Mouse (Mus musculus) liver, adult 2 months (tissue): ENCODE measurements around the gene Adamts17. TPM values are rescaled to one million over a fixed set of nuclear protein-coding genes. Genes with fewer than 3 reads are reported as not detected.
A peak's percentile ranks its signal among the peaks of the same experiment; 100 is the strongest.

Source experiments
- DNase-seq: peaks from one replicate; pipeline ENCODE4 v3.0.0-alpha.2; 2011; ENCODE audit warnings: low read depth, low spot score; ENCODE audit errors: extremely low read depth
- H3K27ac ChIP-seq: fragments of 200-500 bp; replicated peaks from 2 replicates; pipeline ENCODE4 v1.5.1; 2012; ENCODE audit warnings: low read depth, mild to moderate bottlenecking, control low read depth, inconsistent platforms, low read length; ENCODE audit not compliant: insufficient read depth
- H3K27me3 ChIP-seq: fragments of 200-500 bp; 2 replicates; pipeline ENCODE4 v1.6.1; 2012; ENCODE audit warnings: mild to moderate bottlenecking, moderate library complexity, low read length, inconsistent platforms; ENCODE audit not compliant: control insufficient read depth, insufficient read depth
- H3K36me3 ChIP-seq: fragments of 200-500 bp; 2 replicates; pipeline ENCODE4 v1.6.1; 2012; ENCODE audit warnings: low read length, inconsistent platforms; ENCODE audit not compliant: control insufficient read depth, insufficient read depth
- H3K4me1 ChIP-seq: fragments of 200-500 bp; 2 replicates; pipeline ENCODE4 v1.6.1; 2011; ENCODE audit warnings: low read length; ENCODE audit not compliant: control insufficient read depth, insufficient read depth
- H3K4me3 ChIP-seq: fragments of 200-500 bp; 2 replicates; pipeline ENCODE4 v1.5.1; 2011; ENCODE audit warnings: low read depth, mild to moderate bottlenecking, control low read depth, low read length, moderate library complexity; ENCODE audit not compliant: insufficient read depth
- H3K79me2 ChIP-seq: fragments of 200-500 bp; 2 replicates; pipeline ENCODE4 v1.6.1; 2012; ENCODE audit warnings: inconsistent platforms, mild to moderate bottlenecking, low read length, moderate library complexity; ENCODE audit not compliant: control insufficient read depth, insufficient read depth
- H3K9ac ChIP-seq: fragments of 200-500 bp; 2 replicates; pipeline ENCODE4 v1.6.1; 2012; ENCODE audit warnings: low read depth, mild to moderate bottlenecking, control low read depth, inconsistent platforms, low read length
- CTCF ChIP-seq: fragments of 200-500 bp; IDR thresholded peaks from 2 replicates; pipeline ENCODE4 v1.5.1; 2011; ENCODE audit warnings: low read depth, low read length, control low read depth
- POLR2A ChIP-seq: fragments of 200-500 bp; IDR thresholded peaks from 2 replicates; pipeline ENCODE4 v1.6.1; 2011; ENCODE audit warnings: low read length, control low read depth; ENCODE audit not compliant: insufficient read depth; ENCODE audit errors: extremely low read depth
- WGBS: fragments of 180-500 bp; shearing (Covaris S2); methylation state at CpG from one replicate; pipeline ENCODE4 v1.1.7; 2018; 5-methylcytosine and 5-hydroxymethylcytosine counted together
- polyA plus RNA-seq: library from polyadenylated mRNA; depleted of rRNA; stranded (reverse); fragments of >200 nt; gene quantifications from 2 replicates; pipeline ENCODE4 v1.2.3, GENCODE M21; 2012
- total RNA-seq: library from RNA; depleted of rRNA; stranded (reverse); fragments of >200 nt; gene quantifications from 2 replicates; pipeline ENCODE4 v1.2.3, GENCODE M21; 2014

The Adamts17 gene
- total and polyA plus RNA-seq, 2 experiments: 0.09 to 0.17 TPM

GRCm38 (mm10) chr7:67152626-67153025 is 313.1 kb downstream of the Adamts17 start:
- H3K4me1 ChIP-seq: no peaks in the 10 kb centered on the region
- TF ChIP-seq POLR2A (no peak), CTCF (no peak)
- H3K4me3 ChIP-seq: no peak overlapping the region
- no peaks in the 10 kb centered on the region for H3K36me3 ChIP-seq
- H3K9ac ChIP-seq: no peak overlapping the region
- DNase-seq: no peak
- WGBS: 72% methylated on average over 3 of the region's 3 CpGs
- H3K27ac ChIP-seq: no peak overlapping the region
- H3K79me2 ChIP-seq: no peaks in the 10 kb centered on the region
- no peaks in the 10 kb centered on the region for H3K27me3 ChIP-seq

DNA sequence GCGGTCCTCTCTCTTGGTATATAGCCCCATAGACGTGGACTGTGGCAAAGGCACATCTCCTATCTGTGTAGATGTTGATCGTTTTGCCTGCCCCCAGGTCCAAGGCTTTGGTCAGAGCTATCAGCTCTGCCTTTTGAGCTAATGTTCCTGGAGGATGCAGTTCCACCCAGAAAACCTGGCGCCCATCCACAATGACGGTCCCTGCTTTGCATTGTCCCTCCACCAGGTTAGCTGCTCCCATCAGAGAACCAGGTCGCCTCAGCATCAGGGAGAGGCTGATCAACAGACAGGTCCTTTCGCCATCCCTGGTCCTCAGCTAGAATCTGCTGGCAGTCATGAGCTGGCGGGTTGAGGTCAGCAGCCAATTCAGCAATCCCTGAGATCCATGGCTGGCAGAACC is 322.6 kb downstream of the Adamts17 start:
- 93% methylated on average over 8 of the region's 8 CpGs for WGBS

DNA sequence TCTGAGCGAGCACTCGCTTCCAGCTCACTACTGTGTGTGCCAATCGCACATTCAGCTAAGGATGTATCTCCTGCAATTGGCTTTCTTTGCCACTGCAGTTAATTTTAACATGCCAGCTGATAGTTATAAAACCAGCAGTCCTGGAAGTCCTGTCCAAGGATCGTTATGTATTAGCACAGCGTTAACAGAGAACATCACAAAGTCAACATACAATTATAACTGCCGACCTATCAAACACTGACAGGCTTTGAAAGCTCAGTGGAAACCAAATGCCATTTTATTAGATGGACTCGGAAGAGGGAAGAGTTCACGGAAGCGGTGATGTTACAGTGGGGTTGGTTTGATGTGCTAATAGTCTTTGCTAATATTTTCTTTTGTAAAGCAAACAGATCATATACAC is 328.8 kb downstream of the Adamts17 start:
- Histone ChIP-seq H3K9ac (no peak overlapping the region), H3K27me3 (no peaks in the 10 kb centered on the region), H3K36me3 (no peaks in the 10 kb centered on the region), H3K27ac (peak overlapping the region; percentile 48), H3K4me1 (peaks cover 11% of the 10 kb centered on the region), H3K4me3 (no peak overlapping the region), H3K79me2 (no peaks in the 10 kb centered on the region)
- DNase-seq: peak; percentile 80
- WGBS: 20% methylated on average over 9 of the region's 9 CpGs
- TF ChIP-seq CTCF (no peak), POLR2A (no peak)

More for the DNA sequence above, 322.6 kb downstream of the Adamts17 start:
- DNase-seq: no peak
- no peaks in the 10 kb centered on the region for H3K79me2 ChIP-seq
- TF ChIP-seq POLR2A (no peak), CTCF (no peak)
- no peaks in the 10 kb centered on the region for H3K36me3 ChIP-seq
- H3K4me3 ChIP-seq: no peak overlapping the region
- H3K27me3 ChIP-seq: no peaks in the 10 kb centered on the region
- H3K27ac ChIP-seq: no peak overlapping the region
- no peaks in the 10 kb centered on the region for H3K4me1 ChIP-seq
- H3K9ac ChIP-seq: no peak overlapping the region

DNA sequence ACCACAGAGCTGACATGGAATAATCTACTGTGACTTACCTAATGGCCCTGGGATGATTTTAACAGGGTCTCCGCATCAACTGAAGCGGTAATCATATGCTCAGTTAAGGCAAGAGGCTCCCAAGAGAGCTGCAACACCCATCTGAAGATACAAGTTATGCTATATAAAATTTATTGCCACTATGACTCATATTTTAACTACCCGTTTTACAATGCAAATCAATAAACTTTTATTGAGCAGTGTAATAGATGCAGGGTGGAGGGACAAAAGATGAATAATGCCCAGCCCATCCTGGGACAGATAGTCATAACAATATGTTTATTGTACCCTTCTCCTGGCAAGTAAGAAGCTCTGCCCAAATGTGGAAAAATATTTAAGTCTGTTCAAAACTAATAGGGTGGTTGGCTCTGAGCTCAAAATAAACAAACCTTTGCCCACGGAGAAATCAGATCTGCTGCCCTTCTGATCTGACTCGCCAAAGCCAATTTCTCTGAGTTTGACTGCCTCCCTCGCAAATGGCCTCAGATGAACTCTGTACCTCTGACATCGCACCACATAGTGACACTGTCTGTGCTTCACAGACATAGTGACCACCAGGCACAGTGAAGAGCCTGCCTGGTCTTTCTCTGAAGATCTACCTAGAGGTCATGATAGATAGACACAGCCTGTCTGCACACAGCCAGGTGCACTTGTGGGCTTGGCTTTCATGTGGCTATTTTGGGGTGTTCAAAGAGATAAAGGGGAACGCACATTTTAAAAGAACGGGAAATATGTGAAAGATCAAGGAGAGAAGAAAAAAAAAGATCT is 329.4 kb downstream of the Adamts17 start:
- H3K79me2 ChIP-seq: no peaks in the 10 kb centered on the region
- peak; percentile 95 for DNase-seq
- no peaks in the 10 kb centered on the region for H3K27me3 ChIP-seq
- H3K27ac ChIP-seq: peak overlapping the region; percentile 64
- TF ChIP-seq CTCF (no peak), POLR2A (no peak)
- H3K4me3 ChIP-seq: no peak overlapping the region
- H3K36me3 ChIP-seq: no peaks in the 10 kb centered on the region
- 30% methylated on average over 9 of the region's 9 CpGs for WGBS
- peaks cover 11% of the 10 kb centered on the region for H3K4me1 ChIP-seq
- no peak overlapping the region for H3K9ac ChIP-seq

- no peak overlapping the region for H3K27ac ChIP-seq
- no peaks in the 10 kb centered on the region for H3K27me3 ChIP-seq
- TF ChIP-seq CTCF (no peak), POLR2A (no peak)
- 55% methylated on average over 2 of the region's 2 CpGs for WGBS
- no peaks in the 10 kb centered on the region for H3K79me2 ChIP-seq
- peak; percentile 63 for DNase-seq
- no peaks in the 10 kb centered on the region for H3K36me3 ChIP-seq
- no peak overlapping the region for H3K9ac ChIP-seq
- H3K4me1 ChIP-seq: peaks cover 6% of the 10 kb centered on the region; the same call in 1 of the 2 replicates
- H3K4me3 ChIP-seq: no peak overlapping the region
Measured at GRCm38 (mm10) chr7:67173522-67174195, 334.1 kb downstream of the Adamts17 start.

- no peaks in the 10 kb centered on the region for H3K36me3 ChIP-seq
- H3K4me3 ChIP-seq: no peak overlapping the region
- no peak overlapping the region for H3K9ac ChIP-seq
- 66% methylated on average over 4 of the region's 4 CpGs for WGBS
- no peak for DNase-seq
- no peak for TF ChIP-seq CTCF
- TF ChIP-seq POLR2A: no peak
- H3K27me3 ChIP-seq: no peaks in the 10 kb centered on the region
- no peaks in the 10 kb centered on the region for H3K79me2 ChIP-seq
- H3K27ac ChIP-seq: no peak overlapping the region
- no peaks in the 10 kb centered on the region for H3K4me1 ChIP-seq
Measured at GRCm38 (mm10) chr7:67183786-67184185, 344.3 kb downstream of the Adamts17 start.
